Mouse (Mus musculus): ENCODE data around the gene Ppip5k2. TPM values are rescaled to one million over a fixed set of nuclear protein-coding genes. Genes with fewer than 3 reads are reported as not detected.

Gene Ppip5k2
- polyA plus RNA-seq, 1 experiment, result 3.7 TPM

GRCm38 (mm10) chr1:97704646-97705045 is 65.6 kb downstream of the Ppip5k2 start:
- TF ChIP-seq POLR2A (IDR thresholded peaks at IDR 0.05; ENCODE audit: insufficient read length, low read depth) (no peak), POLR2AphosphoS2 (IDR thresholded peaks at IDR 0.05; ENCODE audit: insufficient read length, low read depth) (no peak), REST (IDR thresholded peaks at IDR 0.05; ENCODE audit: insufficient read depth, insufficient read length) (no peak)
- Histone ChIP-seq H3K4me3 (no peak overlapping the region), H3K4me2 (ENCODE audit: low read depth) (no peak overlapping the region), H3K27me3 (ENCODE audit: control insufficient read depth, insufficient read depth, insufficient read length) (no peaks in the 10 kb centered on the region), H3K79me2 (ENCODE audit: control insufficient read depth, insufficient read depth) (no peaks in the 10 kb centered on the region), H3K36me3 (ENCODE audit: control insufficient read depth, insufficient read depth) (peaks cover 12% of the 10 kb centered on the region), H3ac (ENCODE audit: control insufficient read depth, insufficient read length) (no peak overlapping the region)

- H3ac ChIP-seq (ENCODE audit: control insufficient read depth, insufficient read length), result no peak overlapping the region
- TF ChIP-seq TCF12 (IDR thresholded peaks at IDR 0.05; ENCODE audit: insufficient read depth, poor library complexity, severe bottlenecking) (no peak), MYOG (IDR thresholded peaks at IDR 0.05; ENCODE audit: control insufficient read depth in 1 of 3, insufficient read depth in 1 of 3, insufficient read length in 2 of 3, low read depth in 2 of 3) (no peak), SRF (IDR thresholded peaks at IDR 0.05; ENCODE audit: control insufficient read depth, insufficient read length, low read depth) (no peak)
- H3K36me3 ChIP-seq (ENCODE audit: control insufficient read depth, insufficient read depth), result no peaks in the 10 kb centered on the region
- H3K4me2 ChIP-seq (ENCODE audit: low read depth), result no peak overlapping the region
- H3K27me3 ChIP-seq (ENCODE audit: control insufficient read depth, insufficient read depth, insufficient read length), result no peaks in the 10 kb centered on the region
- no peak overlapping the region for H3K4me3 ChIP-seq
- H3K79me2 ChIP-seq (ENCODE audit: control insufficient read depth, insufficient read depth), result no peaks in the 10 kb centered on the region
These were observed 71.1 kb downstream of the Ppip5k2 start for GRCm38 (mm10) chr1:97698956-97699570.

- H3K27me3 ChIP-seq (ENCODE audit: control insufficient read depth, insufficient read depth, insufficient read length), result no peaks in the 10 kb centered on the region
- no peak for TF ChIP-seq TCF3 (IDR thresholded peaks at IDR 0.05; ENCODE audit: insufficient read length, low read depth)
- no peak for TF ChIP-seq SRF (IDR thresholded peaks at IDR 0.05; ENCODE audit: control insufficient read depth, insufficient read length, low read depth)
- no peak for TF ChIP-seq E2F4 (IDR thresholded peaks at IDR 0.05; ENCODE audit: insufficient read depth)
- TF ChIP-seq MYOG (IDR thresholded peaks at IDR 0.05; ENCODE audit: control insufficient read depth in 1 of 3, insufficient read depth in 1 of 3, insufficient read length in 2 of 3, low read depth in 2 of 3), result no peak
- no peak for TF ChIP-seq POLR2AphosphoS2 (IDR thresholded peaks at IDR 0.05; ENCODE audit: insufficient read length, low read depth)
- TF ChIP-seq REST (IDR thresholded peaks at IDR 0.05; ENCODE audit: insufficient read depth, insufficient read length), result no peak
- no peak for TF ChIP-seq CEBPB (IDR thresholded peaks at IDR 0.05; ENCODE audit: insufficient read depth, poor library complexity, severe bottlenecking)
- TF ChIP-seq MYOD1 (IDR thresholded peaks at IDR 0.05; ENCODE audit: control insufficient read depth in 1 of 3, insufficient read length in 2 of 3, low read depth in 2 of 3), result no peak
- no peak for TF ChIP-seq MAX (IDR thresholded peaks at IDR 0.05; ENCODE audit: low read depth)
These were observed 72.9 kb downstream of the Ppip5k2 start for GRCm38 (mm10) chr1:97697273-97697672.

GRCm38 (mm10) chr1:97693825-97694224 is 76.4 kb downstream of the Ppip5k2 start:
- Histone ChIP-seq H3ac (ENCODE audit: control insufficient read depth, insufficient read length) (no peak overlapping the region), H3K79me2 (ENCODE audit: control insufficient read depth, insufficient read depth) (no peaks in the 10 kb centered on the region), H3K27me3 (ENCODE audit: control insufficient read depth, insufficient read depth, insufficient read length) (no peaks in the 10 kb centered on the region), H3K4me3 (no peak overlapping the region), H3K36me3 (ENCODE audit: control insufficient read depth, insufficient read depth) (no peaks in the 10 kb centered on the region), H3K4me2 (ENCODE audit: low read depth) (no peak overlapping the region)
- TF ChIP-seq E2F4 (IDR thresholded peaks at IDR 0.05; ENCODE audit: insufficient read depth), result no peak
- no peak for TF ChIP-seq REST (IDR thresholded peaks at IDR 0.05; ENCODE audit: insufficient read depth, insufficient read length)
- no peak for TF ChIP-seq SRF (IDR thresholded peaks at IDR 0.05; ENCODE audit: control insufficient read depth, insufficient read length, low read depth)
- TF ChIP-seq CEBPB (IDR thresholded peaks at IDR 0.05; ENCODE audit: insufficient read depth, poor library complexity, severe bottlenecking), result no peak
- no peak for TF ChIP-seq TCF12 (IDR thresholded peaks at IDR 0.05; ENCODE audit: insufficient read depth, poor library complexity, severe bottlenecking)
- TF ChIP-seq TCF3 (IDR thresholded peaks at IDR 0.05; ENCODE audit: insufficient read length, low read depth), result no peak
- TF ChIP-seq MYOG (IDR thresholded peaks at IDR 0.05; ENCODE audit: control insufficient read depth in 1 of 3, insufficient read depth in 1 of 3, insufficient read length in 2 of 3, low read depth in 2 of 3), result no peak
- no peak for TF ChIP-seq MYOD1 (IDR thresholded peaks at IDR 0.05; ENCODE audit: control insufficient read depth in 1 of 3, insufficient read length in 2 of 3, low read depth in 2 of 3)
- no peak for TF ChIP-seq POLR2AphosphoS2 (IDR thresholded peaks at IDR 0.05; ENCODE audit: insufficient read length, low read depth)
- no peak for TF ChIP-seq USF1 (IDR thresholded peaks at IDR 0.05; ENCODE audit: low read depth)

More at GRCm38 (mm10) chr1:97697273-97697672, 72.9 kb downstream of the Ppip5k2 start:
- Histone ChIP-seq H3K4me2 (ENCODE audit: low read depth) (no peak overlapping the region), H3ac (ENCODE audit: control insufficient read depth, insufficient read length) (no peak overlapping the region), H3K79me2 (ENCODE audit: control insufficient read depth, insufficient read depth) (no peaks in the 10 kb centered on the region), H3K36me3 (ENCODE audit: control insufficient read depth, insufficient read depth) (no peaks in the 10 kb centered on the region), H3K4me3 (no peak overlapping the region)

- H3K4me2 ChIP-seq (ENCODE audit: low read depth), result no peak overlapping the region
- no peak overlapping the region for H3K4me3 ChIP-seq
- TF ChIP-seq TCF3 (IDR thresholded peaks at IDR 0.05; ENCODE audit: insufficient read length, low read depth), result no peak
- no peak for TF ChIP-seq MAX (IDR thresholded peaks at IDR 0.05; ENCODE audit: low read depth)
- no peak for TF ChIP-seq E2F4 (IDR thresholded peaks at IDR 0.05; ENCODE audit: insufficient read depth)
- no peak for TF ChIP-seq TCF12 (IDR thresholded peaks at IDR 0.05; ENCODE audit: insufficient read depth, poor library complexity, severe bottlenecking)
- no peak for TF ChIP-seq POLR2AphosphoS2 (IDR thresholded peaks at IDR 0.05; ENCODE audit: insufficient read length, low read depth)
- TF ChIP-seq CEBPB (IDR thresholded peaks at IDR 0.05; ENCODE audit: insufficient read depth, poor library complexity, severe bottlenecking), result no peak
- no peak for TF ChIP-seq REST (IDR thresholded peaks at IDR 0.05; ENCODE audit: insufficient read depth, insufficient read length)
- TF ChIP-seq MYOG (IDR thresholded peaks at IDR 0.05; ENCODE audit: control insufficient read depth in 1 of 3, insufficient read depth in 1 of 3, insufficient read length in 2 of 3, low read depth in 2 of 3), result no peak
- no peak for TF ChIP-seq POLR2A (IDR thresholded peaks at IDR 0.05; ENCODE audit: insufficient read length, low read depth)
- no peak for TF ChIP-seq SRF (IDR thresholded peaks at IDR 0.05; ENCODE audit: control insufficient read depth, insufficient read length, low read depth)
- no peak for TF ChIP-seq MYOD1 (IDR thresholded peaks at IDR 0.05; ENCODE audit: control insufficient read depth in 1 of 3, insufficient read length in 2 of 3, low read depth in 2 of 3)
- no peak for TF ChIP-seq USF1 (IDR thresholded peaks at IDR 0.05; ENCODE audit: low read depth)
- H3K36me3 ChIP-seq (ENCODE audit: control insufficient read depth, insufficient read depth), result no peaks in the 10 kb centered on the region
- no peak overlapping the region for H3ac ChIP-seq (ENCODE audit: control insufficient read depth, insufficient read length)
- H3K27me3 ChIP-seq (ENCODE audit: control insufficient read depth, insufficient read depth, insufficient read length), result no peaks in the 10 kb centered on the region
- H3K79me2 ChIP-seq (ENCODE audit: control insufficient read depth, insufficient read depth), result no peaks in the 10 kb centered on the region
These were observed 81.5 kb downstream of the Ppip5k2 start for GRCm38 (mm10) chr1:97688756-97689155.
